Mouse (Mus musculus): ENCODE measurements at regions not wholly inside any gene's neighbourhood (a gene's known extent, or its start where the extent isn't known, plus 50 kb on each side); places are given as distances from the start of the nearest gene placed in this dataset.

DNA sequence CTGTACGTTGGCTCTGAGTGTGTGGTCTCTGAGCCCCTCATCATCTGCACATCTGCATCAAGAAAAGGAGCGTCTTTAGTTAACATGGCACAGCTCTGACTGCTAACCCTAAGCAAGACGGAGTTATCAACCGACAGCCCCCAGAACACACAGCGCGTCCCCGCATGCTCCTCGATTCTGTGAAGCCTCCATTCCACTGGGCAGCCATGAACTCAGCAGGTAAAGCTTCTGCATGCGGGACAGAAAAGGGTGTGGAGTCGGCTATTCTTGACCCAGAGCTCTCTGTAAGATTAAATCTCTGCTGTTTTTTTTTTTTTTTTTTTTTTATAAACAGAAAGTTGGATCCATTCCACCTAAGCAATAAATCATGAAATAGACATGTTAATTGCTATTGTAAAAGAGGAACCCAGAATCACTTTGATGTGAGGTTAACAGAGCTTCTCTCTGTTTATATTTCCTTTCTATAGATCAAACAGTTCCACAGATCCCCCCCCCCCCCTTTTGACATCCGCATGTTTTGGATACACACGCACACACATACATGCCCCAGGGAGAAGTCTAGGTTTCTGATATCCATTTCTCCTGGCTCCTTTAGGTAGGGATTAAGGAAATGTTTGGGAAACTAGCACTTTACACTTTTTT, 328.9 kb downstream of the Mex3b start:
- DNase-seq: no peak

DNA sequence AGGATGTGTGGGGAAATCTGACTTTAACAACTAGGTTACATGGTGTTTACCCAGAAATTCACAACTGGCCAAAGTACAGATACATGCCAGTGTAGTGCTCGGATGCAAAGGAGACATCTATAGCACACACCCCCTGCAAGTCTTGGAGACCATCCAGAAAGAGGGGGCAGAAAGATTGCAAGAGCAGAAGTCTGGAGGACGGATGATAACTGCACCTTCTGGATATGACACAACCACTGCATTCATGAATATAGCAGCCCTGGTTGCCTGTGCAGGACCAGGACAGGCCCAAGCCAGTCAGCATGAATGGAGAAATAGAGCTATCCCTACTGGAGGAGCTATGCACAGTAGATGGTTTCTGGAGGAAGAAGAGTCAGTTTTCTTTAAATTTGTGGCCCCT, 330.4 kb downstream of the Mex3b start:
- peak; percentile 17 for DNase-seq

- no peak for DNase-seq
Observed at GRCm38 (mm10) chr7:83201126-83201686, 334.1 kb downstream of the Mex3b start.

- peak; percentile 68 for DNase-seq
Observed at GRCm38 (mm10) chr7:83201768-83202493, 334.8 kb downstream of the Mex3b start.

- no peak for DNase-seq
Observed at GRCm38 (mm10) chr7:83203311-83204012, 336.3 kb downstream of the Mex3b start.

GRCm38 (mm10) chr7:83204013-83204365, 336.9 kb downstream of the Mex3b start:
- DNase-seq: no peak

DNA sequence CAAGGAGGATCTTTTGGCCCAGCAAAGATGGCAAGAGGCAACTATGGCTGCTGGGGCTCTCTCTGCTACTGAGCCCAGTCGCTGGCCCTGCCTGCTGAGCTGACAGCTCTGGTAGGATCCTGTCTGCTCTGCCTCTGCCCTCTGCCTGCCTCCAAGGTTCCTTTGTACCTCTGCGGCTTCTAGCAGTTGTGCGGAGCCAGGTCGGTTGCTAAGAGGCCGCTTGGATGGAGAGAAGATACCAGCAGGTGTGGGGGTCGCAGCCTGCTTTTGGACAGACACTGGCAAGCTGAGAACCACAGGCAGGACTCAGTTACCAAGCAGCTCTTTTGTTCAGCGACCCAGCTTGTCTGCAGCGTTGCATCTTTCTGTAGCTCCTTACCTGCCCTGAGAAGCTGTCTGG, 337.6 kb downstream of the Mex3b start:
- DNase-seq: no peak

DNA sequence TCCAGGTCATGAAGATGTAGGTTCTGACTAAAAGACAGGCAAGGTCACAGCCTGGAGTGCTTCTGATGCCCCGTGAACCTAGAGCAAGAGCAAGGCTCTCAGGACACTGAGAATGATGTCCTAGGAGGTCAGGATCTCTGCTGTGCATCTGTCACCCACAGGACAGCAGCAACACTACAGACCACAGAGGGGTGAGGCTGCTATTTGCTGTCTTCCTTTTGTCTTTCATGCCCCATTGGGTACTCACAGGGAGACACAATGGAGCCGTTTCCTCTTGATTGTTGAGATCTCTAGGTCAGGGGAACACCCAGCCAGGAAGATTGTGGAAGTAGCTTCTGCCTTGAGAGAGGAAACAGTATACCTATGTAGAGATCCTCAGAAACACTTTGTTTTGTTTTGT, 339.9 kb downstream of the Mex3b start:
- DNase-seq: no peak

GRCm38 (mm10) chr7:83211611-83212010, 344.5 kb downstream of the Mex3b start:
- no peak for DNase-seq

- no peak for DNase-seq
Observed at GRCm38 (mm10) chr7:83222029-83222722, 355.0 kb downstream of the Mex3b start.

- DNase-seq: no peak
Observed at GRCm38 (mm10) chr7:83227262-83228108, 357.2 kb upstream of the Tmc3 start.

DNA sequence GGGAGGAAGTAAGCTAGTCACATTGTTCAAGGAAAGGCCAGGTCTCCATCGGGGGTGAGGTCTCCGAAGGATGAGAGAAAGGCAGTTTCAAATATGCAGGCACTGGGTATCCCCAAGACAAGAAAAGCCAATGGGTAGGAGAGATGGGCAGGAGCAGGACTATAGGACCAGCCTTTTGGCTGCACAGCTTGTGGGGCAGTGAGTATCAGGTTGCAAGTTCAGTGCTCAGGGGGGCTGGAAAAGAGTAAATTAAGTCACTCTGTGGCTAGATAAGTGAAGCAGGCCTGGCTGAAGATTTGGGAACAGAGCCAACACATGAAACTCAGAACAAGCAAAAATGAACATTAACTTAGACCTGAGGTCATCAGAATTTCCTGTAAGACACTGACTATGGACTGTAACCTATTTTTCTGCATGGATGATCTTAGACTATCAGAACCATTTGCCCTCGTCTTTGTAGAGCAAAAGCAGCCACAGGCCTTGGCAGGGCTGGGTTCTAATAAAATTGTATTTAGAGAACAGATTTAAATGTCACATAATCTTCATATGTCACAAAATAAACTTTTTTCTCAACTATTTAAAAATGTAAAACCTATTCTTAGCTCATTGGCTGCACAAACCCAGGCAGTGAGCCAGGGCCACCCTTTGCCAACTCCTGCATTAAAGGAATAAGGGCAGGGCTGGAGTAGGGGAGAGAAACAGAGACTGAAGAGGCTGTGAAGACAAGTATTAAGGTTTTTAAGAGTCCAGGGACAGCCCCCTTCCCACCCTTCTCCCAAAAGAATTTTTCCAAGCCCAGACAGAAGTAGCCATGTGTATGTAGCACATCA, 354.0 kb upstream of the Tmc3 start:
- peak; percentile 29 for DNase-seq

DNA sequence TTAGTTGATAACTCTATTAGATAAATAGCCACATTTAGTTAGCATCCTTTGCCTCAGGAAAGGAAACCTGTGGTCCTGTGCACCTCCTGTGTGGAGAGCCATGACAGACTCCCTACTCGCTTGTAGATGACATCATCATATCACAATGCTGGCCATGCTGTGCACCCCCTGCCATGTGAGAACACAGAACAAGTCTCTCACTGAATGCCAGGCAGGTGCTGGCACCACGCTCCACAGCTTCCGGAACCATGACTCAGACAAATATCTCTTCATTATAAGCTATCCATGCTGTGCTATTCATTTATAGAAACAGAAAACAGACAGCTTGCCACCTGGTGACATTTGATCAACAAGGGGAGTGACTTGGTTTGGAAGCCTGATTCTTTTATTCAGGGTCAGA, 349.1 kb upstream of the Tmc3 start:
- no peak for DNase-seq

- no peak for DNase-seq
Observed at GRCm38 (mm10) chr7:83237336-83237735, 347.4 kb upstream of the Tmc3 start.

DNA sequence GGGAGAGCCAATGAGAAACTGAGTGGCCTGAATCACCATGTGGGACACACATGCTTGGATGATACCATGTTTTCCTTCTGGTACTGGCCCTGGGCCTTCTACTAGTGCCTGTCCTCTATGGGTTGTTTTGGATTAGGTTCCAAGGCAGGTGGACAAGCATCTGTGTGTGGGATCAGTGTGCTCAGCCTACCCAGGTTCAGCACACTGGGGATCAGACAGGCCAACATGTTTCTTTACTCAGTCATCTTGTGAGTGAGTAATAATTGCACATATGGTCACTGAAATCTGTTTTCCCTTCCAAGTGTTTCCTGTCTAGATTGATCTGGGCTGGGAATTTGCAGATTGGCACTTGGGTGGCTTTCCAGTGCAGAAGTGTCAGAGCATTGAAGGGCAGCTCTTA, 346.6 kb upstream of the Tmc3 start:
- DNase-seq: no peak

- no peak for DNase-seq
Observed at GRCm38 (mm10) chr7:83242233-83242632, 342.5 kb upstream of the Tmc3 start.

DNA sequence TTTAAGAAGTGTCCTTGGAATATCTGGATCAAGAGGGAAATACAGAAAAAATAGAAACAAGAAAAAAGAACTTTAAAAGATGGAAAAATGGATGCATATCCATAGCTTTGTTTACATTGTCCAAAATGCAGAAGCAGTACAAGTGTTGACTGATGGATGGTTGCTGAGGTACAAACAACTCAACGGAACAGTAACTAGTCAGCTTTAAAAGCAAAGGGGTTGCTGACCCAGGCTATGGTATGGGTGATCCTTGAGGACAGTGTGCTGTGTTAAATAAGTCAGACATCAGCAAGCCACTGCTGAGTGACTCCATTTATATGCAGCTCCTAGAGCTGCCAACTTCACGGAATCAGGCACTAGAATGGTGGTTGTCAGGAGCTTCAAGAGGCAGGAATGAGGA, 338.9 kb upstream of the Tmc3 start:
- no peak for DNase-seq

DNA sequence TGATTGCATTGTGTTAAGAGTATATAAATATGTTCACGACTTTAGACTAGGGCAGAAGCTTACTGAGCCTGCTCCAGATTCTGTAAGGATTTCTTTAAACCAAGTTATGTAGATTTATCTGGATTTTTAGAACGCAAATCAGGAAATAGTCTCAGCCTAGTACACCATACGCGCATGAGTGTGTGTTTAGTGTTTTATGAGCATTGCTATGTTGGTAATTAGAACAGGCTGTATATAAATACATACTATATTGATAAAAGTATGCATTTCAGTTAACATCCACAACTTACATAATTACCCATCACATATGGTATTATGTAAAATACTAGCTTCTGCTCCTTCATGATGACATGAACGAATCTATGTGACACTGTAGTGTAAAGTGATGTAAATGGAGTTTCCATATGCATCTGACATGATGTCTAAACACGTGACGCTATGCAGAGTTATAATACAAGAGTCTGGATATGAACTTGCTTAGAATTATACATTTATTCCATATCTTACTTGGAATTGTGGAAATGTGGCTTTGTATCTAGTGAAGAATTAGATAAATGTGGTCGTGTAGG, 332.6 kb upstream of the Tmc3 start:
- no peak for DNase-seq

- DNase-seq: no peak
Observed at GRCm38 (mm10) chr7:83253001-83253400, 331.7 kb upstream of the Tmc3 start.

DNA sequence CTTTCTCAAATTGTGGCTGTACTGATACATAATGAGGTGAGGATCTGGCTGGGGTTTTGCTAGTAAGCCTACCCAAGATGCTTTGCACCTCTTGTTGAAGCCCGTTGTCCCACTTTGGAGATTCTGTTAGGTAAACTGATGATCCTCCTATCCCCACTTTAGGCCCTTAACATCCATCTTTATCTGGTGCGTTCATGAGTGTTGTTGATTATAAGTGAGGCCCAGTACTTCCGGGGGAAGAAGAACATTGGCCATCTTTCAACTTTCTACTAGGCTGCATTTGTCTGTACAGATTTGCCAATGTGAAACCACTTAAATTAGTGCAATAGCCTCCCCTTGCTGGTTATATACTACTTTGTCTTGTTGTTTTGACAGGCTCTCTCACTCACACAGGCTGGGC, 331.3 kb upstream of the Tmc3 start:
- no peak for DNase-seq

DNA sequence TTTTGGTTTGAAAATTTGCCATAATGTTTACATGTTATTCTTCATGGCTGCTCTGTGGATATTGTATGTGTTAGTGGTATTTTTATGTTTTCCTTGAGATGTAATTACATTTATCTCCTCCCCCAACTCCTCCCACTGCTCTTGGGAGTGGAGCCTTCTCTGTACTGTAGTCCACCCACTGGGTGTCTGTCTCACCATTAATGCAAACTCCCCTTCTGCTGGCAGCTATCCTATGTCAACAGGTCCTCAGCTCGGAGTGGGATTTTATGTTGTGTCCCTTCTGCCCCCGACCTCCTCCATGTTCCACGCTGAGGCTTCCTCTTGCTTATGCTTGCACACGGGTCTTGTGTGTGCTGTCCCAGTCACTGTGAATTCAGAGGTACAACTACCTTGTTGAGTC, 330.3 kb upstream of the Tmc3 start:
- DNase-seq: no peak
